Mouse (Mus musculus): Measurements from ENCODE around the gene Mctp2.

DNA sequence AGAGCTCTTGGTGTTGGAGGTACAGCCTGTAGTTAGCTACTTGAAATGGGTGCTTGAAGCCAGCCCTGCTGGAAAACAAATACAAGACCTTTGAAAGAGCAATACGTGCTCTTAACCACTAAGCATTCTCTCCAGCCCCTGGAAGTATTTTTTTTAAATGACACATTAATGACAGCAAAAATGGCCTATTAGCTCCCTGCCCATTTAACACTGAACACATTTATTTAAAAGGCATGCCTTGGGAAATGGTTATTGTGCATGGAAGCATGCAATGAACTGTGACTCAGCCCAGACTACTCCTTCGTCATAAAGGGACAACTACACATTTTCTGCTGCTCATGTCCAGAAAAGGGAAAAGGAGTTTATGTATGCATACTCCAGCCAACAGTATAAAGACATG is 10.2 kb downstream of the Mctp2 start:
- TF ChIP-seq CTCF (IDR thresholded peaks at IDR 0.05; ENCODE audit: low read depth) (no peak), EP300 (IDR thresholded peaks at IDR 0.05; ENCODE audit: low read depth) (no peak)

All from heart, postnatal 0 days (tissue).